Mouse (Mus musculus) kidney, postnatal 14 days (tissue): Measurements from ENCODE around the gene Chd6.

Source experiments
- DNase-seq: peaks from one replicate; pipeline ENCODE4 v3.0.0; 2022; ENCODE audit warnings: mixed read lengths

The Chd6 gene

DNA sequence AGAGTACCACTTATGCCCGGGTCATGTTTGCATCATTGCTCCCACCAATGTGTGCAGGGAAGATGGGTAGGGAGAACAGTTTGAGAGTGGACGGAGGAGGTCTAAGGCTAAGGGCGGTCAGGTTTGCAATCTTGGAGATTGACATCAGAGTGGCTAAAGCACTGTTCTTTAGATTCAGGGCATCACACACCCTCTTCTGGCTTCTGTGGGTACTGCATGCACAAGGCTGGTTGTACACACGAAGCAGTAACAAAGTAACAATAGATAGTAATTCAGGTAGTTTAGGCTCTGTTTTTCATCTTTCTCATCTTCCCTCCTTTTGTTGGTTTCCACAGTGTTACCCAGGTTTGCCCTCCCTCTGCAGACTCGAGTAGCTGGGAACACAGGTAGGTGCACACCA is 177.5 kb downstream of the Chd6 start:
- no peak for DNase-seq

DNA sequence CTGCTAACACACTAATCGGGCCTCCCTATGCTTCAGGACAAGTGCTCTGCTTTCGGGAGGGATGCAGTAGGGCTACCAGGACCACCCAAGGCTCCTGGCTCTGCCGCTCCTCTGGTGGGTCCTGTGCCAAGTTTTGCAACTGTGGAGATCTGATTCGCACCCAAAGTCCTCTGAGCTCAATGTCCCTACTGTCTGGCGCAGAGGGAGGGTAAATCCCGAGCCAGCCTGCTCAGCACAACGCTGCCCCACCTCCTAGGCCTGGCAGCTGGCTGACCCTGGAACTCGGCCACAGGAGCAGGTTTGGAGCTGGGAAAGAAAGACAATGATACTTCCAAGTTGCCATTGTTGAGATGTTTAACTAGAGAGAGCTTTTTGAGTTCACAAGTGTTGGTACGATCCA is 183.7 kb downstream of the Chd6 start:
- DNase-seq = no peak

DNA sequence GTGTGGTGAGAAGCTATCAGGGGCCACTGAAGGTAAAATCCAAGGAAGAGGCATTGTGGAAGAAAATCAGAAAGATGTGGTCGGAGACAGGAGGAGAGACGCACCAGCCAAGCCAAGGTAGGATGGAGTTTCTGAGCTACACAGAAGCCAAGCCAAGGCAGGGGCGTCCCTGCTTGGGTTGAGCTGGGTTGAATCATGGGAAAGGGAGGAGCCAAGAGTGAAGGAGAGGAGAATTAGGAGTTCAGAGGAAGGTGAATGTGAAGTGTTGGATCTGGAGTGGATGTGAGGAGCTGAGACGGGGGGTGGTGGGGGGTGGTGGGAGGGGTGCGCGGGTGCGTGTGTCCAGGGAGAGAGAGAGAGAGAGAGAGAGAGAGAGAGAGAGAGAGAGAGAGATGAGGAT is 187.6 kb downstream of the Chd6 start:
- no peak for DNase-seq

DNA sequence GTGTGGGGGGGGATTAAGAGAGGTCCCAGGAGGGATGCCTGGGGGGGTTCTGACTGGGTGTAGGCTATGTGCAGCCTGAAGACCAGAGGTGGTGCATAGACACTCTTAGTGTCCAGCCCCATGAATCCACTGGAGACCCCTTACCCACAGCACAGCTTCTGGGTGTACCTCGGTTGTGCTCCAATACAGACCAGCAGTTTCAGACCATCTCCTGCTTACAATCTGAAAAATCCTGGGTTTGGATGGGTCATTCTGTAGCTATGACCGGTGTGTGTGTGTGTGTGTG is 190.0 kb downstream of the Chd6 start:
- DNase-seq = no peak

DNA sequence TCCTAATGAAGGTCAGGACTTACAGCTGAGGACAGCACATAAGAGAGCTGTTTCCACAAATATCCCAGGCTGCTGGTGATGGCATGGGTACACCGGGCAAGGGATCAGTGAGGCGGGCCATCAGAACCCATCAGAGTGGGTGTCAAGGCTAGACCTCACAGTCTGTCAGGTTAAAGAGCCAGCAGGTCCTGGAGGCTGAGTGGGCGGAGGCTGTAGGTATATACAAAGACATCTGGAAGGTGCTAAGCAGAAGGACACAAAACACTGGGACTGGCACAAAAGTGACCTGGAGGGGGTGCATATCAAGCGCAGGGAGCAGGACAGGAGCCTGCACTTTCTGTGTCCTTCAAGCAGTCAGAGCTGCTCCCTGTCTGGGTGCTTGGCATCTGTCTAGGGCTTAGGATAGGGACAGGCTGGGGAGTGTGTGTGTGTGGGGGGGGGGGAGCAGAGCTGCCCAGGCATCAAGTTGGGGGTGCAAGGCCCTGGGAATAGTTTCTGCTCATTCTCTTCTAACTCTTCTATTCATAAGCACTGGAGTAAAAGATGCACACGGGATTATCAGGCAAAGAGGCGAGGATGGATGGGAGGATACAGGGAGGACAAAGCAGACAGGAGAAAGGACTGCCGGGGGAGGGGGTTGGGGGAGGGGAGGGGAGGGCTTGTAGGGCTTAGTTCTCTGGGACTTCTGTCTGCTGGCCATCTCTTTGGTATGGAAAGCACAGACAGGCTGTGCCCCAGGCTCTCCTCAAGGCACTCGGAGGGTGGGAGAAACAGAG is 190.5 kb downstream of the Chd6 start:
- DNase-seq = no peak

DNA sequence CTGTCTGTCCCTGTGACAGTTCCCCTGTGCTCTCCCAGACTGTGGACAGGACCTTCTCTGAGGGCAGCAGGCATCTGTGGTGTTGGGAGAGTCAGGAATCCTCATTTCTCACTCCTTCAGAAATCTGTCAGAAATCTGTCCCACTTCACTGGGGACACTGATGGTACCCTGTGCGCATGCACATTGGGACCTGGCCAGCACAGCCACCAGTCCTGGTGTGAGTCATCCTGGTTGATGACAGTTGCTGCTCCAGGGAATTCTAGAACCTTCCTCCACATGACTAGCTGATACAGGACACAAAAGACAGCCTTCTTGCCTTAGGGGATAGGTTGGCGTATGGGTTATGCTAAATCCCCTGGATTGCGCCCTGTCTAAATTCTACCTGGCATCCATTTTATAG is 191.6 kb downstream of the Chd6 start:
- DNase-seq = no peak

DNA sequence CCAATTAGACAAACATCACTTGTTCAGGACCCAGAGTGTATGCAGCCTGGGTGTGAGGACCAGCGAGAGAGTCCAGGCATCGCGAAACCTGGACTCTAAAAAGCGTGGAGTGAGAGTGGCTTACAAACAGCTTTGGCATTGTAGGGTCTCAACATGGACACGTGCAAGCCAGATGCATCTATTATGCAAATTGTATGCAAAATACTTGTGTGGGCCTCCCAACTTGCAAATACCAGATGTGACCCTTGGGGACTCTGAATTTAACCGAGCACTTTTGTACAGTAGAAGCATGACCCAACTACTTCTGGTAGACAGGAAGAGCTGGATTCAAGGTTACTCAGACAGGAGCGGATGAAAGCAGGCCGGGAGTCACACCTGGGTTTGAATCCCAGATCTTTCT is 192.2 kb downstream of the Chd6 start:
- no peak for DNase-seq

DNA sequence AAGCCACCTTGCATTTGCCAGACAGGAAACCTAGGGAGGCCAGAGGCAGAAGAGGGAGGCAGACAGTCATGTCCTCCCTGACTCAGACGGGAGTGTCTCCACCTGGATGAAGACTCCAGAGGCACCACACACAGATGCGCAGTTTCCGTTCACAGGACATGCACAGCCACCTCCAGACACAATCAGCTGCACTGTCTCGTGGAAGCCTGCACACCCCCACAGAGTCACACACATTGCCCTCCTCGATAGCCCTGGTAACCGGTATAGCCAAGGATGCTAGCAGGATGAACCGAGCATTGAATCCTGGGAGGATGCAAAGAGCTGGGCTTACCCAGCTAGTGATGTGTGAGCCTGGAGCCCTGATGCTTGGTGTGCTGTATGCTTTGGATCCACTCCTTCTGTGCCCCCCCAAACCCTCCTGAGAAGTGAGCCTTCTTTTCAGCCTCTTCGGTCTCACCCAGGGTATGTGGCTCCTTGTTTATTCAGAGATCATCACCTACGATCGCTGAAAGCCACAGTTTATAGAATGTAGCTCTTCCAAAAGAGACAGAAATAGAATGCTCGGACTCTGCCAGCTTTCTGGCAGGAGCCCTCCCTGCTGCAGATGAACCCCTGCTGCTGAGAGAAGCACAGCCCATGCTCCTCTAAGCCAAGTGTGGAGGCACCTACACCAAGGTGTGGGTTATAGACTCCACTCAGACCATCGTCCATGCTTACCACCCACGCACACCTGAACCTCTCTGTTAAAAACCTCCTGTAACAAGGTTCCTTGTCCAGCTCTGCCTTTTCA is 192.9 kb downstream of the Chd6 start:
- DNase-seq = no peak

DNA sequence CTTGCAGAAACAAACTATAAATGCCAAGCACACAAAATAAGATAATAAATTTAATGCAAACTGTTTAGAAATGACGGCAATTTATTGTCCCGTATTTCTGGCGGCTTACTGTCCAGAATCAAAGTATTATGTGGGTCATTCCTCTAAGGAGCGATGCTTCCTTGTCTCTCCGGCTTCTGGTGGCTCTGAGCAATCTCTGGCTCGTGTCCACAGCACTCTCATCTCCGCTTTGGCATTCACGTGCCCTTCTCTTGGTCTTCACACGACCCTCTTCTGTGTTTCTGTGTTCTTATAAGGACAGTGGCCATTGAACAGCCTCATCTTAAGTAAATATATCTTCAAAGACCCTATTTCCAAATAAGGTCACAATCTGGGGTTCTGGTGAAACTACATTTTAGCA is 194.2 kb downstream of the Chd6 start:
- DNase-seq = no peak

DNA sequence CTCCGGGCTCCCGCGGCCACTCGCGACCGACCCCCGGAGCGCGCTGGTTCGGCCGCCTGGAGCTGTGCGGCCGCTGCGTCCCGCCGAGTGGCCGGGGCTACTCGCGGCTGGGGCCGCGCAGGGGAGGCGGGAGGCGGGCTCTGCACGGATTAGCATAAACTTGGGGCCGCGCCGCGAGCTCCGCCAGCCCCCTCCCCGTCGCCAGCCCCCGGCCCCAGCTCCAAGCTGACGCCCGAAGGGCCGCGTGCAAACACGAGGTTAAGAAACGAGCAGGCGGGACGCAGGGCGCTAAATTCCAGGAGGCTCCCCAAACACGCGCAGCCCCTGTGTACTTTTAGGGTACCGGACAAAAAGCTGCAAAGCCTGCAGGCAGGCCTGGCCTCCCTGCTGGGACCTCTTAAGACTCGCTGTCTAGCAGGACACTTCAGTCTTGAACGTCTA is 196.6 kb downstream of the Chd6 start, which contains the start of gene Emilin3:
Gene Emilin3, minus strand, starts transcription at position 98 of the 441 bp plus-strand sequence.
- peak; percentile 19 for DNase-seq

DNA sequence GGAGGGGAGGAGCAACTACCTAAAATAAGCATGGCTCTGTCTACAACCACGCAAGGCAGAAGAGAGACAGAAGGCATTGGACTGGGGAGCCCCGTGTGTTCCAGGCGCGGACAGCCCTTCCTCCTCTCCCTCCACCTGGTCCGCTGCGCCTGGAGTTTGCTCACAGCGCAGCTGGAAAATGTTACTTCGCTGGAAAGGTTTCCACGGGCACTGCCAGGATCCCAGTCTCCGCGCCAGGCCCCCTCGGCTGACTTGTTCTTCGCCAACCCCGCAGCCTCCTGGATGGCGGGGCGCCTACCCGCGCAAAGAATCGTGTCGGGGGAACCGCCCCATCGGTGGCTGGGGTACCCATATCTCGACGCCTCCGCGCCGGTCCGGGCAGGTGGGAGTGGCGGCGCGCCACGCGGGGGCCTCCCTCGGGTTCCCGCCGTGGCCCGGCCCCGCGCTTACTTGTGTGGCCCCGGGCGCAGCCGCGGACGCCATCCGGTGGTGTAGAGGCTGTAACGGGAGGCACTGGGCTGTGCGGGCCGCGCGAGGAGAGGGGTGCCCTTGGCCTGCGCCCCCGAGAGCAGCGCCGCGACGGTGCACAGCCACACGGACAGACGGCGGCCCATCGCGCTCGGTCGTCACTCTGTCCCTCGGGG is 197.2 kb downstream of the Chd6 start:
- no peak for DNase-seq

DNA sequence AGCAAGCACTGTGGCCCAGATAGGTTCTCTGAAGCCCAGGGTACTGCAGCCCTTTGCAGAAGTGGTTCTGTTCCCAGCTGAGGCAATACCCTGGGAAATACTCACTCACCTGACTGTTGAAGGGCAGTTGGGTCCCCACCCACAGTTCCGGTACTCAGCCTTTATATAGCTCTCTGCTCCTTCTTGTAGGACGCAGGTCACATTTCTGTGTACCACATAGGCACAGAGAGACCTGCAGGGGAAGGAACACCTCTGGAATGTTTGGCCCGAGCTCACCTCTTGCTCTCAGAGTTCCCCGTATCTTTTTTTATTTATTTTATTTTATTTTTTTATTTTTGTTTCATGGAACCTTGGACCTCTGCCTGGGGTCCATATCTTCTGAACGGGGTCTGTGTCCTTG is 198.2 kb downstream of the Chd6 start:
- DNase-seq = no peak

DNA sequence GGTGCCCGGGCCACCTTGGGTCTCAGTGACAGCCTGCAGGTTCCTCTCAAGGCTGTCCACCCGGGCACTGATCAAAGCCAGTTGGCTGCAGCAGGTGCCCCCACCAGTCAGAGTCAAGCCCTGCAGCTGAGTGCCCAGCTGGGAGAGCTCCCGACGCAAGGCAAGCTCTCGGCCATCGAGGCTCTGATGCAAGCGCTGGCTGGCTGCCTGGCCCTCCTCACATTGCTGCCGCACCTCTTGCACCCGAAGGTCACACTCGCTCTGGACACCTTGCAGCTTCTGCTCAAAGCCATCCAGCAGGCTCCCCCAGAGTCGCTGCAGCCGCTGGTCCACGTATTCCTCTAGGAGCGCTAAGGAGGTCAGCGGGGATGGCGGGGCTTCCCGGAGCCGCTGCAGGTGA is 200.3 kb downstream of the Chd6 start:
- DNase-seq = no peak

DNA sequence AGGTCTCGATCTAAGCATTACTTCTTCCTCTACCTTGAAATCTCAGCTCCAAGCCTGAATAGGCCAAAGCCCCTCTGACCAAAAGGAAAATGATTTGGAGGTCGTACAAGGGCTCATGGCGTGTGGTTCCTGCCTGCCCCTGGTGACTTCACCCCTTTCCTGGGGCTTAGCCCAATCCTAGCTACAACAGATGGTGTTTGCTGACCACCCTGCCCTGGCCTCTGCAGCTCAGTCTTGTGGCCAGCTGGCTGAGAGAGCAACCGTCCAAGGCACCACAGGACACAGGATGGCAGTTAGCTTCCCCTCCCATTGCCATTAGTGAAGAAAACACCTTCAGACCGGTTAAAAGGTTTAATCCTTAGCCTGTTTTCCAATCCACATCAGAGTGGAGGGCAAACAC is 202.8 kb downstream of the Chd6 start:
- DNase-seq = no peak

DNA sequence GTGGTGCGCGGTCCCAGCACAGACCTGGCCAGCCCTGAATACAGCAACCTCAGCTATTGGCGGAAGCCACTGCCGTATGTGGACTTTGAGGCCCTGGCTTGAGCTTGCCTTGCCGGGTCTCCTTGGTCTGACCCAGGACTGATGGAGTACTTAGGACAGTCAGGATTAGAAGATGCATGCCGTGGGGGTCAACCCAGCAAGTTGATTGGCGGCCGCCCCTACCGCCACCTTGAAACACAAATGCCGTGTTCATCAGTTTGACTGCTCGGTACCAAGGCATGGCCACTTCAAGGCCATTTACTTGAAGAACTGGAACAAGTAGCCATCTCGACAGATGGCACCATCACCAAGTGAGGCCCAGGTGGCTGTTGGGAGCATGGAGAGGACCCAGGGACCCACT is 203.6 kb downstream of the Chd6 start:
- no peak for DNase-seq

DNA sequence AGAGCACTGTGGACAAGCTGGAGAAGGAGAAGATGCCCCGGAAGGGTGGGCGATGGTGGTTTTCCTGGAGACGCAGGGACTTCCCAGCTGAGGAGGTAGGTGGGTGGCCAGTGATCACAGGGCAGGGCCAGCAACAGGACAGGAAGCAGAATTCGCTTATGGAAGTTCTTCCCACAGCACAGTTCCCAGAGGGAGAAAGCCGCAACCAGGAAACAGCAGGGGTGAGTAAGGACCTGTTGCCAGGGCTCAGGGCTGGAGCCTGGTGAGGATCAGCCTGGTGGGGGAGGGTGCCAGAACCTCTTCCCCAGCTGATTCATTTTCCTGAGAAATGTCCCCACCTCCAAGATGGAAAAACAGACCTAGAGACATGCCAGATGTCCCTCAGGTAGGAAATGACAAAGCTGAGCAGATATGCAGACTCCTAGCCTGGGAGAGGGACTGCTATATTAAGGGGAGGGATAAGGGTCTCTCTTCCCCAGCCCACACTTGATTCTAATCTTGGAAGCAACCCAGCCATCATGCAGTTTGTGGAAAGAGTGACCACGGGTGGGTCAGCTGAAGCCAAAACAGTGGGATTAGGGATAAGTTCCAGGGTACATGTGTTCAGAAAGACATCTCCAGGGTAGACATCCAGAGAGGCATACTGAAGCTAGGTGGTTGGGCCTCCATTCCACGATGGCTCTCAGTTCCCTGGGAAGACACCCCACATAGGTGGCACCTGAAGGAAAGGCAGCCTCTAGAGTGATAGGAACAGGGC is 207.0 kb downstream of the Chd6 start:
- DNase-seq = no peak
